Mouse (Mus musculus): ENCODE data around the gene Gmip.
A peak's percentile ranks its signal among the peaks of the same experiment; 100 is the strongest.

The Gmip gene

DNA sequence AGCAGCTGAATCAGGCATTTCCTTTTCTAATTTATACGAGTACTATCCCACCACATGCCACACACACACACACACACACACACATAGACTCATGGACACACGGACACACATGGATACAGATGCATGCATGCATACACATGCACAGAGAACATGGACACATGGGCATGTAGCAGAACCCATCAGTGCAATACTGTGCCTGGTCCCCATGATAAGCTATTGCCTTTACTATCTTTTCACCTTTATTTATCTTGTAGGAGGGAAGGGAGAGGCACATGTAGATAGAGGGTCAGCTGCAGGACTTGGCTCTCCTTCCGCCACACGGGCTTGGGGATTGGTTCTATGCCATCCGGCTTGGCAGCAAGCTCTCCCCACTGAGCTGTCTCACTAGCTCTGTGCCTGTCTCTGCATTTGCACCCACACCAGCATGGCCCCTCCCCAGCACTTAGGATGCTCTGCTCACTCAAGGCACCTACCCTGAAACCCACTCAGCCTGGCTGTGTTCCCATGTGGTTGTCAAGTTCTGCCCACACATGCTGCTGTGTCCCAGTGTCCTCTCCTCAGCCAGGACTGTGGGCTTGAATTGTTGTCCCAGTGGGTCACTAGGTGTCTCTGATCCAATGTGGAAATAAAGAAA lies 55.0 kb downstream of the Gmip start:
- peak; percentile 71 to 82 for DNase-seq

GRCm38 (mm10) chr8:69864180-69864579 lies 55.7 kb downstream of the Gmip start:
- DNase-seq = no peak

GRCm38 (mm10) chr8:69867696-69868326 lies 59.3 kb downstream of the Gmip start:
- DNase-seq = no peak

DNA sequence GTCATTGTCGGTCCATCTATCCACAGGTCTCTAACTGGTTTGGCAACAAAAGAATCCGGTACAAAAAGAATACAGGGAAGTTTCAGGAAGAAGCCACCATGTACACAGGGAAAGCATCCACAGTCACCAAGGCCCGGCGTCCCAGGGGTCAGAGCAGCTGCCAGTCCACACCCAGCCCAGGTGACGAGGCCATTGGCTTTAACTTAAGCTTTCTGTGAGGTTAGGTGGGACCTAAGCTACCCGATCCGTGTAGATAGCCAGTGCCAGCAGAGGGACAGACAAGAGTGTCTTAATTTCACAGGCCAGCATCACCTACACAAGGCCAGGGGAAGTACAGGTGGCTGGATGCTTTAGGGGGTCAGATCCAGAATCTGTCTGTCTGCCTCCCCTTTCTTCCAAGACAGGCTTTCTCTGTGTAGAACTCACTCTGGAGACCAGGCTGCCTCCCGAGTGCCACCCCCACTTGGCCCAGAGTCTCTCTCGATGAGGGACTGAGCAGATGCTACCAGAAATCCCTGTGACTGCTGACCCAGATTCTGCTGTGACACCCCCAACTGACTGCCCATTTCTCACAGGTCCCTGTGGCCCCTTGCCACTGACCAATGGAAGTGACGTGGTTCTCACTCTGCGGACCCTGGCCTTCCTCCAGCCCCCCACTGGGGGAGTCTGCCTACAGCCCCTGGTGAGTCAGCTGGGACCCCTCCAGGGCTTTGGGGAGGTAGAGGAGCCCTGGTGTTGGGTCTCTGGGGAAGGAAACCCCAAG lies 61.7 kb downstream of the Gmip start:
- peak; percentile 62 to 72 for DNase-seq

- peak; percentile 33 to 42 for DNase-seq
Observed at GRCm38 (mm10) chr8:69870907-69871306, 62.4 kb downstream of the Gmip start.
